Mouse (Mus musculus) thymus, postnatal 4 days (tissue): ENCODE data around the gene Cadps.
A peak's percentile ranks its signal among the peaks of the same experiment; 100 is the strongest.
"Not testable (repeated sequence)": the region's sequence is repeated elsewhere in the genome, so short reads cannot be mapped to it uniquely, and the experiment has no call there.

Source experiments
- DNase-seq: peaks from one replicate; pipeline ENCODE4 v3.0.0; 2021

Cadps gene

DNA sequence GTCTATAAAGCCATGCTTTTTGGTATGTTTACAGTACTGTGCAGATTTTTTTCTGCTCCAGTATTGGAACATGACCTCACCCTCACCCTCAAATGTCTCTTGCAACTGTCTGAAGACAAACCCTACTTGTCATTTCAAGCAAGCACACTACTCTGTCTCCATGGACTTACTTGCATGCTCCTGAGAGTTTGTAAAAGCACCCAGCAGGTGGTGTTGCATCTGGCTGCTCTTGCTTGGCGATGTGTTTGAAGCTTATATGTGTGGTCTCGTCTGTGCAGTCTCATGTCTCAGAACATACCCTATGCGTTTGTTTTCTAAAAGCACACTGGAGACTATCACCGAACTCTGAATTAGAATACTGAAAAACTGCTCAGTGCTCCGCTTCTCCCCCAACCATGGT is 241.2 kb downstream of the Cadps start:
- no peak for DNase-seq

DNA sequence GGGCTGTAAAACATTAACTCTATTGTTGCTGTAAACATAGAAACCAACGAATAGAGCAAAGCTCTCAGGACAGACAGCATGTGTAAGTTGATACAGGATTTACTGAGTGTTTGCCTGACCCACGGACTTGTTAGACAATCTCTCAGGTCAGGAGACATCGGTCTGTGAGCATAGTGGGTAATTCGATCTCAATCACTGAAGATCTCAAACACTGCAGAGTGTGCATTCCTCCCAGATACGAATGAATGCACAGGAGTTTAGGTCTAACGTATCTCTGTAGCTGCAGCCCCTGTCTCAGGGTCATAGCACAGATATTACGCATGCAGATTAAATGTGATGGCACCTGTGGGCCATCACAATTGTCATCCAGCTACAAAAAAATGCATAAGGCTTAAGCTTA is 242.1 kb downstream of the Cadps start:
- DNase-seq = no peak

DNA sequence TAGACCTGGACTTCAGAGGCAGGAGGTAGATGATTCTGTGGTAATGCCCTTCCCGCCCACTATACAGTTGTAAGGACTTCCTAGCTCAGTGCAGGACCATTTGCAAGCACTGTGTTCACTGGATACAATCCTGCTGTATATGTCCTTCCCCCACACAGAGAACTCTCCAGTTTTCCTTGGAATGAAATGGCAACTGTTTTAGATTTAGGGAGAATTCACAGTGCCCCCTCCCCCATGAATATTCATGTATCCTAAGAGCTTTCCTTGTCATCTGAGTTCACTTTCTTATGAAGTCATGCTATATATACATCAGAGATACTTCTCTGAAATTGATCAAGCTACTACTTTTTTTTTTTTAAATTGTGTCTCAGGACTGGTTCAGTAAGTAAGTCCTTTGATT is 244.7 kb downstream of the Cadps start:
- DNase-seq = no peak

DNA sequence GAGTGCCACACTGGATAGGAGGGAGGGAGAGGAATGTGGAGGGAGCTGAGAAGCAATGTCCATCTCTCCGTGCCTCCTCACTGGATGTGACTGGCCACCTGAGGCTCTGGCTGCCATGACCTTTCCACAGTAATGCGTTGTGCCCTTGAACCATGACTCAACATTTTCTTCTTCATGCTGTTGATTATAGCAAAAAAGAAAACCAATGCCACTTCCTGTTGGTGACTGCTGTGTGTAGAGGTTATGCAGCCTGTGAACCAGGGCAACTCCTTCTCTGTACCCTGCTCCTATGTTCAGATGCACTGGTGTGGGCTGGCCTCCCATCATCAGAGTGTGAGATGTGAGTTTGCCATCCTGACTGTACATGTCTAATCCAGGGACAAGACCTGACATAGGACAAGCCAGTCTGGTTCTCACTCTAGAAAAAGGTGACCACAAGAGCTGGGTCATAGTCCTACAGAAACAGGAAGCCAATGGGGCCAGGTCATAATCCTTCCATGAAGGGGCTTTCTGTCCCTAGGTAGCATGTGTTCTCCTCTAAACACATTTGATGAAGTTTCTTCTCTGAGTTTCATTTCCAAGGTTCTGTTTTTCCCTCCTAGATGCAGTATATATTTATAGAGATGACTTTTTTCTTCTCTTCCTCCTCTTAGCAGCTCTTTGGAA is 245.3 kb downstream of the Cadps start:
- no peak for DNase-seq

DNA sequence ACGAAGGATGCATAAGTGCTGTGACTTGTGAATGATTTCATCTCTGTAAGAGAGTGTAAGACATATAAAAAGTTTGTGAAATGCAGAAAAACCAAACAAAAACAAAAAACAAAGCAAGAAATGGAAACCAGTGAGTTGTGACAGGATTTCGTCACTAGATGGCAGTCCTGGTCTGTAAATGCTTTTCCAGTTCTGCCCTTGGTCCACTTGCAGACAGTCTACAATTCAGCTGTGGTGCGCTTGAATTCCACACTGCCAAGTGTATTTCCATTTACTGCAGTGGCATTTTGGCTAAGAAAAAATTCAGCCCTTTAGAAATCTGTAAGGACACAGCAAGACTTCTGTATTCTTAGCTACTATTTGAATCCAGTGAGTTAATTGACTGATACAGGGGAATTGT is 247.8 kb downstream of the Cadps start:
- DNase-seq = peak; percentile 8

DNA sequence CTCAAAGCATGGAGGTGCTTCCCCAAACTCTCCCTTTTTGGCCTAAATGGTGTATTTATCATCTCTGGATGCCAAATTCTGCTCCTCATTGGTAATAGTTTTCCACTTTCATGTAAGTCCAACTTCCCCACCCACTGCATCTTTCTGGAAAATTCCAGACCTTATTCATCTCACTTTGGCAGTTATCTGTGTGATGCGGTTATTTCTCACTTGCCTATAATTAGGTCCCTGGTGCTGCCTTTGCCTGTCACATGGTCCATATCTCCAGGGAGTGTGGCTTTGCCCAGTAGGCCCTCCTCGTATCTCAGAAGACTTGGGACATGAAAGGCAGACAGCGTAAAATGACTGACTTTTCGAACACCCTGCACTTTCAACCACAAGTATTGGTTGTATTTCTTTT is 248.5 kb downstream of the Cadps start:
- DNase-seq = no peak

DNA sequence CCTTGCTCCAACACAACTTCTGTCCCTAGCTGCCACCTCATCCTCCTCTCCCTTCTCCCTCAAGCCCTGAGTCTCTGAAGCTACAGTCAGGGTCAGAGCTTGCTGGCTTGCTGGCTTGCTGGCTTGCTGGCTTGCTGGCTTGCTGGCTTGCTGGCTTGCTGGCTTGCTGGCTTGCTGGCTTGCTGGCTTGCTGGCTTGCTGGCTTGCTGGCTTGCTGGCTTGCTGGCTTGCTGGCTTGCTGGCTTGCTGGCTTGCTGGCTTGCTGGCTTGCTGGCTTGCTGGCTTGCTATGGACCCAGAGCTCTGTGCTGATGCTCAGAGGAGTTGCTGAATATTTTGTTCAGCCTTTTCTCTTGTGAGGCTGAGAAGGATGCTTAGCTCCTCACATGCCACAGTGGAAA is 261.1 kb downstream of the Cadps start:
- DNase-seq = not testable (repeated sequence)

DNA sequence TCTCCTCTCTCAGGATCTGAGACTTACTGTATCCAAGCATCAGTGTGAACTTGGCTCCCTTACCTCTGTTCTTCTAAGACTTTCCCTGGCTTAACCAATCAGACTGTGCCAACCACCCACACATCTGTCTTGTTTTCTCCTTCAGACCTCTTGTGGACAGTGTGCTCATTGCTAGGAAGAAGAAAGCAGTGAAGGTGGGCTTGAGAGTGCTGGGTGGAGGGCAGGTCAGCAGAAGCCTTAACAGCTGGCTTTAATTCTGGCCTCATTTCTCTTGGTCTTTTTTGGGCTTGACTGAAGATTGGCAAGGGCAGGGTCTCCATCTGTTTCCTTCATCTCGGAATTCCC is 262.7 kb downstream of the Cadps start:
- DNase-seq = no peak

DNA sequence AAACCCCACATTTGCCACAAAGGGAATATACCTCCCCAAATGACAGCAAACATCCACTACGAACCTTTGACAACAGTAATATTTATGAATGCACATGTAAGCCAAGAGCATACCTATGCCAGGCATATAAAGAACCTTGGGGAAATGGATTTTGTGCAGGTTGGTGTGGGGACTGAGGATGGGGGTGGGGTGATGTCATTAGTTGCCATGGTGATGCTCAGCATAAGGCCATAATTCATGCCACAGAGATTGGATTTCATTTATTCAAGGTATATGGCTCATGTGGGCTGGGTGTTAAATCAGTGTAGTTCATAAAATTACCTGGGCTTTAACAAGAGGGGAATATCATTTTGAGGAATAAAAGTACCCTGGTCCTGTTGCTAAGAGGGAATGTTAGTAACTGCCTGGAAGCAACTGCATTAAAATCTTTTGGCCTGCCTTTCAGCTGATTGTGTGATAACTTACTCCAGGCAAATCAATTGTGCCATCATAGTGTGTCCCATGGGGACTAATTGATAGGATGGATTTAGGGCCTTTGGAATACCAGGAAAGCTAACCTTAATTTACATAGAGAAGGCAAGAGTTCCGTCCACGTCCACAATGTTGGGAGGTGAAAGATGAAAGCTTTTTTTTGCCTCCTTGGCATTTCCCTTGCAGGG is 263.2 kb downstream of the Cadps start:
- DNase-seq = no peak

DNA sequence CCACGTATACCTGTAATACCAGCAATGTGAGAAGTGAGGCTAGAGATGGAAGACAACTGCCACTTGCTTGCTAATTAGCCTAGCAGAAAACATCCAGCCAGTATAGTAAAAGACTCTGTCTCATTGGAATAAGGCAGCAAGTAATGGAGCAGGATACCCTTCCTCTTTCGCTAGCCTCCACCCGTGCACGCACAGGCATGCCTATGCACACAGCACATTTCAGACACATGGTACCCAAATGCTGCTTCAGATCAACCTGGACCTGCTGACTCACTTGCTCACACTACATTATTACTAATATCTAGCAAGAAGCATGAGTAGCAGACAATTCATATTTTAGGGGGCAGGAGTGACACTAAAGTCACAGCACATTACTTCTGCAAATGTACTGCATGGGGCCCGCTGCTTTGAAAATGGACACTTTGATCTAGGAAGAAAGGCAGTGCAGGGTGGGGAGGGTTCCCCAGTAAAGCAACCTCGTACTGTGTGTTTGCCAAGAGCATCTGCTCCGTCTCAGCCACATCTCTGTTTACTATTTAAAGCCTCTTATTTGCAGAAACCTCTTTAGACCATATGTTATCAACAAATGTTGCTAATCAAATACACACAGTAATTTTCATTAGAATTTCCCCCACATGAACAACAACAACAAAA is 263.8 kb downstream of the Cadps start:
- DNase-seq = no peak

DNA sequence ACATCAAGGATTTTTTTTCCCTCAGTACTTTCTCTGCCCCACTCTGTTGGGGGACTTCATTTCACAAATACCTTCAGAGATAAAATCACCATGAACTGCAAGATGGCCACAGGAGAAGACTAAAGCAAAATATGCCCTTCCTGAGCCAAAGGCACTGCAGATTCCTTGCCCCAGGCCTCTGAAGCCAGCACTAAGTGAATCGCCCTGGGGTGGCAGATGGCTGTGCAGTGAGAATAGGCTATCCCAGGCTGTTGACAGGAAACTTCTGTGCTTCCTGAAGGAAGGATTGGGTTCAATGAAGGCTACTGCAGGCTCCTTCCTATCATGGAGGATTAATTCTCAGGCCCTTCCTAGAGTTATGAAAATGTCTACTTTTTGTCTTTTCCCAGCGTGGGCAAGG is 268.4 kb downstream of the Cadps start:
- DNase-seq = no peak

DNA sequence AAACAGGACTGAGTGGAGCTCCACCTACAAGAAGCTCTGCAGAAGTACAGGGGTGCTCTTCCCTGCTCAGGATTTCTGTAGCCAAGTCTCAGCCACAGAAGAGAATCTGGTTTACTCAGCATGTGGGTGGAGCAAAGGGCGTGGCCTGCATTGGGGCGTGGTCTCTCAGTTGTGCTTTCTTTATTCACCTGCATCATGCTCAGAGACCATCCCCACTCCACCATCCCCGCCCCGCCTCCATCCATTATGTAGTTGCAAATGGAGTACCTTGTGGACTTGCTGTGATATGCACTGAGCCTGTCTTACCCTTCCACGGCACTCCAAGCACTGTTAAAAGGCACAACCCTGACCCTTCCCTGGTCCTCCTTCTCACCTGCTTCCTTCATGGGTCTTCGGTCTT is 271.5 kb downstream of the Cadps start:
- no peak for DNase-seq

DNA sequence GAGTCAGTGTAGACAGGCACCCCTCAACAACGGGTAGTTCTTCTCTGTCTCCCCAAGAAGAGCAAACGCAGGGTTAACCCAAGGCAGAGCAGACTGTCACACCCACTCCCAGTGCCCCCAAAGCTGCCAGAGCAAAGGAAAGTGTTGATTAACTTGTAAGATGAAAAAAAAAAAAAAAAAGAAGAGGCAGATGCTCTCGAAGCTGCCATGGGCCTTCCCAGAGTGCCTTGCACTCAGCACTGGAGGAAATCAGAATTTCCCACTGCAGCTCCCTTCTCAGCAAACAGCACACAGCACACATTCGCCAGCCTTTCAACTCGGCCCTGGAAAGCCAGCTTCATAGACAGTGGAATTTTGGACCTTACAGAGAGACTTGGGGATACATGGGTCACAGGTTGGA is 271.9 kb downstream of the Cadps start:
- DNase-seq = no peak

DNA sequence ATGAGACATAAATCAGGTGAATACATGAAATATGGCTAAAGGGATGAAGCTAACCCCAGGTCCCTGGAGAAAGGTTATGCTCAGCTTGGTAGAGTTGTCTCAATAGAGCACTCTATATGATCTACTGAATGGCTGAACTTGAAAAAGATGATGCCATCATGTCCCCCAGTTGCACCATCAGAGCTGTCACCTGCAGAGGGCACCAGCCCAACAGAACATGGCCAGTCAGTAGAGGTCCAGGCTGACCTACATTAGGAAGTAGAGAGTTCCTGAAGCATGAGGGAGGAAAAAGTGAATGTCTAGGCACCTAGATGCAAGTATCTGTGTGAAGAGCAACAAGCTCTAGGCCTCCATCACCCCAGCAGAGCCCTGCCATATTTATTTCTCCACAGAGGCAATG is 273.6 kb downstream of the Cadps start:
- DNase-seq = no peak

DNA sequence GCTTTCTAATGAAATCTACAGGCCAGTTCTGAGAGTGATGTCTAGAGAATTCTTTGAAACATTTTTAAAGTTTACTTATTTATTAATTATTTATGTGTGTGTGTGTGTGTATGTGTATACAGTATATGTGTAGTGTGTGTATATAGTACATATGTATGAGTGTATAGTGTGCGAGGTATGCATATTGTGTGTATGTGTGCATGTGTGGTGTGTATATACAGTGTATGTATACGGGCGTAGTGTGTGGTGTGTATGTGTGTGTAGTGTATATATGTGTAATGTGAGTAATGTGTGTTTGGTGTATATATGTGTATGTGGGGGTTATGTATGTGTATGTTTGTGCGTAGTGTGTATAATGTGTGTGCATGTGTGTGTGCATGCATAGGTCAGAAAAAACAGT is 275.4 kb downstream of the Cadps start:
- DNase-seq = no peak

DNA sequence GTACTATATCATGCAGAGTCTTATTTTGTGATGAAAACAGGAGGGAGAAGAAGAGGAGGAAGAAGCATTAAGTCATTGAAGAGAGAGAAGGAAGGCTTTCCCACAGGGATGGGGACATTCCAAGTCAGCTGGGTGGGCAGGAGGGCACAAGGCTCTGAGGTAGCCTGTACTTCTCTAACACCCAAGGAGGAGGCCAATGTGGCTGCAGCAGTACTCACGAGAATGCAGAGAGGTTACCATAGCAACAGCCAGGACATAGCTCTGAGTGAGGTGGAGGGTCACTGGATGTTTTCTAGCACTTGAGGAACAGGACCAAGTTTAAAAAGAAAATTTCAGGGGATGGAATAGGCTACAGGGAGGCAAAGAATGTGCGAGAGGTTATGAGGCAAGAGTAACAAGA is 281.1 kb downstream of the Cadps start:
- no peak for DNase-seq

DNA sequence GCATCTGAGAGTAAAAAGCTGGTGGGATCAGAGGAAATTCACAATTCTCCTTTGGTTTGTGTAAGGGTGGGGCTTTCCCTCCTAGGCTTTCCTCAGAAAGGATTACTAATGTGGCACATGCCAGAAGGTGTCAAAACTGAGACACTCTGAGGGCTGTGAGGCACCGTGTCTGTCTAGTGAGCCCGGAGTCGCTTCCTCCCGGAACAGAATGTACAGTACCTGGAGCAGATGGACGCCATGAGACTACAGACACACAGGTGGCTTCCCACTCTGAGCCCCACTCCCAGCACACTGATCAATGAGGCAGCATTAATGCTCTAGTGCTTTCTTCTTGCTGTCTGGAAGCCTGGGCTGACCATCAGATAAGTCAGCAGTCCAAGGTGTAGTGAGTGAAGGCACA is 283.8 kb downstream of the Cadps start:
- DNase-seq = no peak

DNA sequence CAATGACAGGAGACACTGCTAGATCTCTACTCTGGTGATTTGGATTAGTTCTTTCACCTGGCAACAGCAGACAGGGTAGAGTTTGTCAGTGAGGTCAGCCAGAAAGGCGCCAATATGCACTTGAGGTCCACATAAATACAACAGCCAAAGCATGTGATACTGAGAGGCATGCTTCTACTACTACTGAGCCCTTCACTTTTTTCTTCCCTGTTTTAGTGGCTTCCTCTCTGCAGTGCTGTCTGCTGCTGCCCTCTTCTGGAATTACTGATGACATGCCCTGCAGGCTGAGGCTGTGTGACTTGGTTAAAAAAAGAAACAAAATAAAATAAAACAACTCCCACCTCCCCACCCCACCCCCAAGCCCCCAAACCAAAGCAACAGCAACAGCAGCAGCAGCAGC is 291.8 kb downstream of the Cadps start:
- DNase-seq = no peak

DNA sequence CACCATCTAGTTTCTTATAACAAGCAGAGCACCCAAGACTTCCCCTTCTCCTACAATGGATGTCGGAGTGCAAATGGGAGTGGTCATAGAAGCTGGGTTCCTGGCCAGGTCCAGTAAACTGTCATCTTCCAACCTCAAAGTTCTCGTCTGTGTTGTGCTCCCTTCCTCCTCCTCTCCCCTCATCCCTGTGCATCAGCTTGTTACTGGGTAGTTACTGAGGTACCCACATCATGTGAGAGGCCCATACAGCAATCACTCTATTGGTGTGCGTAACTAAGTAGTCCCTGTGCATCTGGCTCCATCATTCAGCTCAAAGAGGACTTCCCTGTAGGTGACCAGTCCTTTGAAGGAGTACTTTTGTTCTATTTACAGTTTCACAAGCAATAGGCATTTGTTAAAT is 292.3 kb downstream of the Cadps start:
- DNase-seq = no peak

DNA sequence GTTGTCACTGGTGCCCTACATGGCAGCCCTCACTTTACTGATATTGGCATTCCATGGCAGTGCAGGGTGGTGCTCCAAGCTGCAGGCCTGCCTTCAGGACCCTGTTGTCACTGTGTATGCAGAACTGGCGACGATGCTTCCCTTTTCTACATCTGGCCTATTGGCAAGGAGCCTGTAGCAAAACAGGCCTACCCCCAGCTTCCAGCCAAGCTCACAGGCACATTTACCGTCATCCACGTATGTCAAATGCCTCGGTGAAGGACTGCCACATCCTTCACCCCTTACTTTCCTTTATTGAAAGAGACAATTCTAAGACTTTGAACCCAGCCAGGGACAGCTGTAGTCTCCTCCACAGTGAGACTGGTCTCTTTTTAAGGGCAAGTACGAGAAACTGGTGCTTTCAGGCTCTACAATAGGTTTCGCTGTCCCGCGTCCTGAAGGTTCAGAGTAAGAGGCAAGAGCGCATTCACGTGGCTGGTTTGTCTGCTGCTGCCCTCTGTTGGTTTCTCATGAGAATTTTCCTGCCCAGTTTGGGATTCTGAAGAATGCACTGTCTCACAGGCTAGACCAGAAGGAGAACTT is 292.8 kb downstream of the Cadps start:
- peak; percentile 13 for DNase-seq

DNA sequence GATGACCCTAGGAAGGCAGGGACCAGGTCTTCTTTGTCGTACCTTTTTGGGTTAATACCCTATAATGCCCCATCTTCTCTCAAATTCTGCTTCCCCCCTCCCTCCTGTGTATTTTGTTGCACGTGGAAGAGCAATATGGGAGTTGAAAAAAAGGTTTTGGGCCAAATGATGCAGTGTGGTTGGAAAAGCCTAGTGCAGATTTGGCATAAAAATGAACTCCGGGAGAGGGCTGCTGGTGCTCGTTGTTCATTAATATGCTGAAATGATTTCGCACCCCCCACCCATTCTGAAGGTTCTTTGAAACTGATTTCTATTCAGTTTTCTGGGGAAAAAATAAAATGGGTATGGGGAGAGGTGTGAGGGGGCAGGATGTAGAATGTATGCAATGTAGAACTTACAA is 295.6 kb downstream of the Cadps start:
- DNase-seq = no peak

DNA sequence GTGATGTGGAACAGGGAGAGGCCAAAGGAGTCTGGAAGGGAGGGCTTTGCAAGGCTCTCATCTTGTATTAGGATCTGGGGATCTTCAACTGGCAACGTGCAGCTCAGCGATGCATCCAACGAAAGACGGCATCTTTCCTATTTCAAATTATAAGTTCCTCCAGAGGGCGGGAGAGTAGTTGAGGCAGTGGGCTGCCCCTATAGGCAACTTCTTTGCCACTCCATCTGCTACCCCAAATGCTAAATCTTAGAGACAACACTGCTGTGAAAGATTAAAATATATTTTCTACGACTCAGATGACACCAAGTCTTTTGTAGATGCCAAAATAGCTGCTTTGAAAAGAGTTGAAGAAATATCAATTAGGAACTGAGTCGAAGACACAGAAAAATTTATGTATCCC is 315.9 kb downstream of the Cadps start:
- DNase-seq = no peak

DNA sequence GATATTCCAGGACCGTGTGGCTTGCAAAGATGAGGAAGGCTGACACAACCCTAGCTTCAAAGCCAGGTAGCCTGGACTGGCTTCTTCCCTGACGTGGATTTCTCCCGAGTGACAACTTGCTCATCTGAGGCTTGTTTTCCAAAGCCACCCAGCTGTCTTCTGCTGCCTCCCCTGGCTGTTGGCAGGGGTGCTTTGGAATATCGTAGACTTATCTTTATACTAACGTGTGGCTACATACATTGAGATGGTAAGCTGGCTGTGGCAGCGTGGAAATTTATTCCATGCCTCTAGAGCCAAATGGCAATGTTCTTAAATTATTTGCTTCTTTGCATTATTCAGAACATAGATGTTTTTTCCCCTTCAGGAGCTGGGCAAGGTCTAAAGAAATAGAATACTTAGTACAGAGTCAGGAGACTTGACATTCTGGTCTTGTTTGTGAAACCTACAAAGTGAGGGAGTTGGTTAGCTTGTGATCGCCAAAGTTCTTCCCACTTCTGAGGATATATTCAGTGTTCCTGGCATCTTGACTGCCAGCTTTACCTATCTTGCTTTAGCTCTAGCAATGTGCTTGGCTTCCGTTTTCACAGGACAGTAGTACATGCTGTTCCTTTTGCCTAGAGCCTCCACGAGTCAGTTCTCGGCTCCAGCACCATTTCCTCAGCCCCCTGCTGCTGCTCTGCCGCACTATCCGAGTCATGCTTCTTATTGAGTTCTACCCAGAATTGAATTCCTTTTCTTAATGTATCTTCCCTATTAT is 318.5 kb downstream of the Cadps start:
- no peak for DNase-seq

DNA sequence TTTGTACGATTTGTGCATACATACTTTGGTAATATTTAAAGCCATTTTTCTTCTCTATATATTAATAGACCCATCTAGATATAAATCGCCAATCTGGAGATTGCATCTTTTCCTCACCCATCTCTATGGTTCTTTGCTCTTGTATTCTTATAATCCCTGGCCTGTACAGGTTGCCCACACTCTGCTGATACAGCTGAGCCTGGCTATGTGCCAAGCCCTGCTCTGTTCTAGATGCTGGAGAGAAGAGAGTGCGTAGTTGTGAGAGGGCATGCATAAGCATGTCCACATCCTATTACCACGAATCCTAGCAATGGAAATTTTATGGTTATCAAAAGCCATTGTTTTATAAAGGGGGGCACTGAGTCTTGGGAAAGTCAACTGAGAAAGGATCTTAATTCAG is 360.7 kb downstream of the Cadps start:
- DNase-seq = no peak
